Mouse (Mus musculus) urinary bladder, postnatal 10 days (tissue): Measurements from ENCODE around the gene H2bfm.
"Not testable (repeated sequence)": the region's sequence is repeated elsewhere in the genome, so short reads cannot be mapped to it uniquely, and the experiment has no call there.

Experiments
- DNase-seq: peaks from one replicate; pipeline ENCODE4 v3.0.0; 2022; ENCODE audit warnings: low spot score

Gene H2bfm

DNA sequence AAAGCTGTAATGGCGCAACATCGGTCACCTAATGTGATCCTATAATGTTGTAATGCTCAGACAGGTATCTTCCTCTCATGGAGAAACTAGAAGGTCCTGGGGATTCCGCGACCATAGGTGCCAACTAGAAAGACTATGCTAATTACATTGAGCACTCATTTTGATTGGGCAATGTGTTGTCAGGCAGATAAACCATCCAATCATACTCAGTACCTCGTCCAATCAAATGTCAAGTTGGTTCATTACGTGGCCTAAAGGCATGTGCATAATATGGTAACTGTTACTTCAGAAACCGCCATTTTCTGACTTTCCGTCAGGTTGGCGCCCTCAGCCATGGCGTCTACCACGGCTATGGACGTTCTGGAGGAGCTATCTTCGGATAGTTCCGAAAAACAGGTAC lies at the start of gene H2bfm:
TSS of gene H2bfm (plus strand) at position 295 of the 400 bp plus-strand sequence.
- DNase-seq, result no peak

DNA sequence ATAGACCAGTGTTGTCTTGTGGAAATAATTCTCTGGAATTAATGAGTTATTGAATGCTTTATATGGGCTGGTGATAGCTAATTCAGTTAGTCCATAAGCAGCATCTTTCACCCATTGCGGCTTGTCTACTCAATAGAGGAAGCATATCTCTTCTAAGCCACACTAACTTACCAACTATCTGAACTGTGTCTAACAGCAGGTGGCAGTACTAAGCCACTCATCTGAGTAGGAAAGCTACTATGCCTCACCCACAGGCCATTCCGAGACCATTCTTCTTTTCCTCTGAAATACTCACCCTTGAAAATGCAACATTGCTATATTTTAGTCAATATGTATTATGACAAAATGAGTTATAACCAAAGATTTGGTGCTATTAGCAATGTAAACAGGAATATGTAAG lies 31.4 kb upstream of the H2bfm start:
- DNase-seq, result no peak

DNA sequence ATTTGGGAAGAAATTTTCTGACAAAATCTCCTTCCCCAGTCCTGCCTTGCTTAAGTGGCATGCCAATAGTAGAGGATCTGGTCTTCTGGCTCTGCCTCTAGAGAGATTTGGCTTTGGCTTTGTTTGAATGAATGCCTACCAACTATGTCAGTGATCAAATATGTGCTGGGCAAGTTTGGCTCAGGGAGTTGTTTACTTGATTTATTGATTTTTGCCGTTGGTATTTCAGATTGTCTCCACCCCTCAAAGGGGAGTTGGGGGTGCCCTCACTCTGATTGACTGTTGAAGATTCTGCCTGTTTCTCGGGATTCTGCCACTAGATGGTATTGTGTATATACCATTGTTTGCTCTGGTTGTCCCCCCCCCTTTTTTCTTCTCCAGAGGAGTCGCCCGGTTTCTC lies 22.8 kb upstream of the H2bfm start:
- DNase-seq, result no peak

DNA sequence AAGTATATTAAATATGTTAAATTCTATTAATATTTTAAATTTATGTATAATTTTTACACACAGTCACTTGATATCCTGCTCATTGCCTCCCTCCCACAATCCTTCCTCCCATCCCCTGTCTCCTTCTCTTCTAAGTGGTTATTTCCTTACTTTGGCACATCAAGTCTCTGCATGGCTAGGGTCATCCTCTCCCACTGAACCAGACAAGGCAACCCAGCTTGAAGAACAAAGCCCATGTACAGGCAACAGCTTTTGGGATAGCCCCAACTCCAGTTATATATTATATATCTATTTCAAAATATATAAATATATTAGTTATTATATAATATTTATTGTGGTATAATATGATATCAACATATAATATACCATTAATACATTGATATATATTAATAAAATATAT lies 1.3 kb upstream of the H2bfm start:
- no peak for DNase-seq

DNA sequence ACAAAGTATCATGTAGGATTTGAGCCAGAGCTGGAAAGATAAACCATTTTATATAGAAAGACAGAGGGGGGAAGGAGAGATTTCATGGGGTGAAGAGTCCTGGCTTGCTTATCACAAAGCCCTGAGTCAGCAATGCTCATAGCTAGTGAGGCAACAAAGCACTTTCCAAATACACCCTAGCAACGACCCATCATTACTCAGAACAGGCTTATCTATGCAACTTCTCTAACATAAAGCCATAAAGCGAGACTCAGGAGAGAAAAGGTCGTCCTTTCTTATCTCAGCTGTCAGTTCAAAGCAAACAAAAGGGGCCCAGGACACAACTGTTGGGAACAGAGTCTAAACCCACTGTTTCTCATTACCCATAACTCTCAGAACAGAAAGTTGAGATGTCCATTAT lies 10.9 kb downstream of the H2bfm start:
- DNase-seq, result no peak

DNA sequence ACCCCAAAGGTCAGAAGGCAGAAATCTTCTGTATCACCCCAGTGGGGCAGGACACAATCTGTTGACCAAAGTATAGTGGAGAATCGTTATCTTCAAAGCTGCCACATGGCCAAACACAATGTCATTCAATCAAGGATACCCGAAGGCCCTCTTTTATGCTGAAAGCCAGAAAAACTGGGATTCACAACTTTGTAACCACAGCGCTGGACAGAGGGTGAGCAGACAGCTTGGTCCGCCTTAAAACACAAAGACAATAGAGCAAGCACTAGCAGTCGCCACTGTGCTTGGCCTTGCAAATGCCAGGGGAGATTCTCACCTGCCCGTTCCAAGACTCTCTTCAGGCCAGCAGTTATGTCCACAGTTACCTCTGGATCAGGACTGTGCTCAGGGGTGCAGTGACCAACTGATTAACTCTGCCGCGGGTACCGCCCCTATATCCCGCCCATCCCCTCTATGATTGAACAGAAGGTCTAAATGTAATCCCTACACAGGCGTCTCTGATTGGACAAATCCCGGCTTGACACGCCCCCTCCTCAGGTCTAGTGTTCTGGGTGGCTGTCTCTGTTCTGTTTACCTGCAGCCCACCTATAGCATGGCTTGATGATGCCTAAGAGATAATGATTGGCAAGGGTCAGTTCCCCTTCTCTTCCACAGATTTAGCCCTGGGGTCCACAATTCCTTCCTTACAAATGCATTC lies 30.6 kb downstream of the H2bfm start:
- not testable (repeated sequence) for DNase-seq

DNA sequence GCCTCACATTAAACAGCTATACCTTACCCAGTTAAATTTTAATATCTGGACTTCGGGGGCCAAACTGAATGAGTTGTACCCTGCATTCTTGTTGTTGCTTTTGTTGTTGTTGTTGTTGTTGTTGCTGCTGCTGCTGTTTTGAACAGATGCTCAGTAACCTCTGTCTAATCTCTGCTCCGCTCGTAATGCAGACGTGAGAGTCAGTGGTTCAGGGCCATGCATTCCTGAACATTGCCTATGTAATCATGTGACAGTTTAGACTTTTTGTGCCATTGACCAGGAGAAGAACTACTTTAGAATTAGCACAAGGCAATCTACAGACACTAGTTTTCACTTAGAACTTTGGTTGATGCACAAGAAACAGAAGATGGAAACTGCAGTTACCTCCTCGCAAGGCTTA lies 31.2 kb downstream of the H2bfm start:
- DNase-seq, result not testable (repeated sequence)

DNA sequence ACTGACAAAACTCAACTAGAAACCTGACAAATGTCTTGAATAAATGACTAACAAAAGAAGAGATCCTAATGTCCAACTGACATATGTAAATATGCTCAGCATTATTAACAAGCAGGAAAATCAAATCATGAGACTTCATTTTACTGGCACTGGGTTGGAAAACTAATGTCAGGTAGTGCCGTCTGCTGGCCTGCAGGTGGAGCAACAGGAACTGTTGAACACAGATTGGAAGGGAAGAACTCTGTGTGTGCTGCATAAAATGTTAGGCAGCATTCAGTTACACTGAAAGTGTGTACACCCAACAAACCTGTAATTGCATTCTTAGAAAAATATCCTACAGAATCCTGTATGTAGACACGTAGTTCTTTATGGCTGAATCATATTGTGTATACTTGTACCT lies 32.6 kb downstream of the H2bfm start:
- no peak for DNase-seq

DNA sequence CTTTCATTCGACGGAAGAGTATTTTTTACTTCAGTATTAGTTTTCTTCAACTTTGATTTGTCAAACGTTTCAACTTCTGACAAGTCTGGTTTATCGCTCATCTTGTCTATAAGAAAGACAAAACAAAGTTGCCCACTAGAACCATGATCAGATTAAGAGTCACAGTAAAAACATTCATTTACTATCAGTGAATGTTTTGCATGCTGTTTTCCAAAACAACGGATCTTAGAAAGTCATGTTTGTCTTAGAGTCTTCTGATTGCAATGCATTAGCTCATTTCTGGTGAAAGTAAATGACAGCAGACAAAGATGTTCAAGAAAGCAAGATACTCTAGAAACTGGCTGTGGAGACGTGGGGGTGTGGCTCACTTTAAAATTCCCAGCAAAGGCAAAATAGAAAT lies 48.3 kb downstream of the H2bfm start, which contains the start of gene Tmsb15b2:
TSS of gene Tmsb15b2 (minus strand) at position 101 of the 400 bp plus-strand sequence.
- DNase-seq, result not testable (repeated sequence)

DNA sequence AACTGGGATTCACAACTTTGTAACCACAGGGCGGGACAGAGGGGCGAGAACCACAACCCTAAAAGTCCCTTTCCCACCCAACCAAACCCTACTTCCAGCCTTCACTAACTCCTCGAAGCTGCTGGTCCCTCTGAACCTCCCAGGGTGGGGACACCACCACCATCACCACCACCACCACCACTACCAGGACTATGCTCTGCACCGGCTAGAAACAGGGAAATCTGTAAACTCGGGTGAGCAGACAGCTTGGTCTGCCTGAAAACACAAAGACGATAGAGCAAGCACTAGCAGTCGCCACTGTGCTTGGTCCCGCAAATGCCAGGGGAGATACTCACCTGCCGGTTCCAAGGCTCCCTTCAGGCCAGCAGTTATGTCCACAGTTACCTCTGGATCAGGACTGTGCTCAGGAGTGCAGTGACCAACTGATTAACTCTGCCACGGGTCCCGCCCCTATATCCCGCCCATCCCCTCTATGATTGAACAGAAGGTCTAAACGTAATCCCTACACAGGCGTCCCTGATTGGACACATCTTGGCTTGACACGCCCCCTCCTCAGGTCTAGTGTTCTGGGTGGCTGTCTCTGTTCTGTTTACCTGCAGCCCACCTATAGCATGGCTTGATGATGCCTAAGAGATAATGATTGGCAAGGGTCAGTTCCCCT lies 49.4 kb downstream of the H2bfm start, which contains the start of the genes Tmsb15l and Tmsb15b1:
TSS of gene Tmsb15l (minus strand) at position 446 of the 661 bp plus-strand sequence.
TSS of gene Tmsb15b1 (minus strand) at position 451 of the 661 bp plus-strand sequence.
- DNase-seq, result no peak
